Mouse (Mus musculus): ENCODE results near the gene Tha1. TPM values are rescaled to one million over a fixed set of nuclear protein-coding genes. Genes with fewer than 3 reads are reported as not detected.
A peak's percentile ranks its signal among the peaks of the same experiment; 100 is the strongest.
"Not testable (repeated sequence)": the region's sequence is repeated elsewhere in the genome, so short reads cannot be mapped to it uniquely, and the experiment has no call there.

Tha1 gene
- total RNA-seq, 2 experiments from 2014 or later, result 4.7 to 6.1 TPM

DNA sequence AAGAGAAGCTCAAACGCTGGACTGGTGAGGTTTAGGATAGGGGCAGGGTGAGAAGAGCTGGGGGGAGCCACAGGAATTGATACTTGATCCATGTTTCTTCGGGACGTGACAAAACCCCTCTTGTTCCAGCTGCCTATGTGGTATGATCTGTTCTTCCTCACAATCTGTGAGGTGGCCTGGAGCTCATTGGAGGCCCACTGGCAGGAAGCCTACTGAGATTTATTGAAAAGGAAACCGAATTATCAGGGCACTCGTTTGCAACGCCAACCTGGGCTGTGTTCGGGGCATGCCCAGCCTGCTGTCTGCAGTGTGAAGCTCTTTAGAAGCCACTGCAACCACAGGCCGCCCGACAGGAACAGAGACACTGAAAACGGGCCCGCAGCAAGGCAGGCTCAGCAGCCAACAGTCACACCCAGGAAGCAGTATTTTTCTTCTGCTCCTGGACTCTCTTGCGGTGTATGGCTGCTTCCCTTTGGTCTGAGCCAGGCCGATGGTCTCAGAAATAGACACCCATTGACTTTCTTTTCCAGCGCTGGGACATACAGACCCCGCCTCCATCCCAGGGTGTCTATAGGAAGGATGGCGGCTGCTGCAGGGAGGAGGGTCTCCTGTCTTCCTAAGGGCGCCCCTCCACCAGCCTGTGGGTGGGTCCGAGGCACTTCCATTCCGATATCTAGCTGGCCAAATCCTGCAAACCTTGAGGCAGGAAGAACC, 24.9 kb downstream of the Tha1 start:
- no peak for DNase-seq

GRCm38 (mm10) chr11:117847593-117848215, 25.6 kb downstream of the Tha1 start:
- no peak for DNase-seq

DNA sequence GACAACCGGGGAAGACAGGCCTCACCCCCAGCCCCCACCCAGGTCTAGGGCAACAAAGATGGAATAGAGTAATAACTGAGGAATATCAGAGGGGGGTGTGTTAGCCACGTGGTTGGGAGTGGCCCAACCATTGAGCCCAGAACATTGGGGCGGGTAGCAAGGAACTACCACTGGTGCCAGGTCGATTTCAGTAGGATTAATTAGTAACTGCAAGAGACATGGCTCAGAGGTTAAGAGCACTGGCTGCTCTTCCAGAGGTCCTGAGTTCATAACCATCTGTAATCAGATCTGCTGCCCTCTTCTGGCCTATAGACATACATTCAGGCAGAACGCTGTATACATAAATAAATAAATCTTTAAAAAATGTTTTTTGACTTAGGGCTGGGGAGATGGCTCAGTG, 26.6 kb downstream of the Tha1 start:
- no peak for DNase-seq

GRCm38 (mm10) chr11:117845651-117846050, 27.6 kb downstream of the Tha1 start:
- DNase-seq, result no peak

- DNase-seq, result no peak
Observed at GRCm38 (mm10) chr11:117844997-117845396, 28.3 kb downstream of the Tha1 start.

DNA sequence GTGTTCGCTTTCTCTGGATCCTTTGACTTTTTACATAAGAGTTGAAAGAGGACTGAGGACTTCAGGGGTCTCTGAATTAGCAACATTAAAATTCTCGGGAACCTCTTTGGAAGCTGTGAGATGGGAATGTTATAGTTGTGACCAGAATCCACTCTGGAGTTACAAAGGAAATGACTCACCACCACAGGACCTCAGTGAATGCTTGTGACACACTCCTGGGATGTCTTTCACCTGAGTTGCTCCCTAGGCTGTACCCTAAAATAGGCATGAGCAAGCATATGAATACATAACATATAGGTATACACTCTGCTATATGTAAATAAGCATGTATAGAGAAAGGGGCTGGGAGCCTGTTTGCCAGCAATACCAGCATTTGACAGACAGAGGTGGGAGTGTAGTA, 29.8 kb downstream of the Tha1 start:
- no peak for DNase-seq

DNA sequence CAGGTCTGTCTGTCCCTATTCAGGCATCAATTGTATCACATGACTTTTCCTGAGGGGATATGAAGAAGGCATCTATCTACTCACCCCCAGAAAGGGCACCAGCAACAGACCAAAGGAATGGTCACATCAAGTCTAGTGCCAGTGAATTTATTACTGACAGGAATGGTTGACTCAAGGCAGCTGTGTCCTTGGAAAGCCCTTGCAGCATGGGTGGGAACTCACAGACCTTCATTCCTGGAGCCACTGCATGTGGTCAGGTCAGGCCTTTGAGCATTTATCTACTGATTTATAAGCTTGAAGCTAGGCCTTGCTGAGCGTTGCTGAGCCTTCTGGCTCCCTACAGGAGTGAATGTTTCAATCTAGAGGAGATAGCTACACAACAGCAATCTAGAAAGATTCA, 32.4 kb downstream of the Tha1 start:
- DNase-seq, result no peak

DNA sequence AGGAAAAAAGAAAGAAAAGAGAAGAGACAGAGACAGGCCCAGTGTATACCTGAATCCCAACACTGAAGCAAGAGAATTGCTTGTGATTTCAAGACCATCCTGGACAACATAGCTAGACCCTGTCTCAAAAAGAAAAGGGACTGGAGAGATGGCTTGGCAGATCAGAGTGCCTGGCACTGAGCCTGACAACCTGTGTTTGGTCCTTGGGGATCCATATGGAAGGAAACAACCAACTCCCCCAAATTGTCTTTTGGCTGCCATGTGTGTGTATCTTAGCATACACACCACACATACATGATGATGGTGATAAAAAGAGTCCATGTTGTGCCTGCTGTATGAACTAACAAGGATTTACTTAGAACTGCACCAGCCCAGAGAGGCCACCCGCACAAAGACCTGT, 34.3 kb downstream of the Tha1 start:
- DNase-seq, result no peak

DNA sequence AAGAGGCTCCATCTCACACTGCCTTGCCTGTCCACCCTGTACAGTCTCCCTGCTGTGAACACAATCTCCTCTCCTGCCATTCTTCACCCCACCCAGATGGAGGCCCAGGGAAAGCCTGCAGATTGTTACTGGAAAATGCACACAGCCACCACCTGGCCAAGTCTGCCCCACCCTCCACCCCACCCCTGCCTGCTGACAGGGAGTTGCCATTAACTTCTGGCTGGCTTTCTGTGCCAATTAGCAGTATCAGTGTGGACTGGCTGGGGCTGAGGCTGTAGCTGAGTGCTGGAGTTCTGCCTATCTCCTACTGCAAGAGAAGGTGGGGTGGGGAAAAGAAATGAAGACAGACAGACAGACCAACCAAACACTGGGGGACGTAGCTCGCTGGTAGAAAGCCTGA, 34.7 kb downstream of the Tha1 start:
- DNase-seq, result no peak

GRCm38 (mm10) chr11:117836306-117836705, 37.0 kb downstream of the Tha1 start:
- no peak for DNase-seq

DNA sequence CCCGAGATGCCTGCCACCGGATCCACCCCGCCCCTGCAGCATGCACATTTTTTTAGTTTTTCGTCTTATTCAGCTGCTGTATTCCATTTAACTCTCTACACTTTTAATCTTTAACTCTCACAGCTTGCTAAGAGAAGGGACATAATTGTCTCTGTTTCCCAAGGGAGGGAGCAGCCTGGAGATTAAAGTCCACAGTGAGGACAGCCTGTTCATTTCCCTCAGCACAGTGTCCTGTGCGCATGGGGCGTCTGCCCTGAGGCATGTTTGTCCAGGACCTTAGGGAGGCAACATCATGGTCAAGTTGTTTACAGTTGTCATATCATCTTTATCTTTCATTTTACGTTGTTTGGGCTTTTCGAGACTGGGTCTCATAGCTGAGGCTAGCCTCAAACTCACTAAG, 39.2 kb downstream of the Tha1 start:
- no peak for DNase-seq

GRCm38 (mm10) chr11:117833509-117833908, 39.8 kb downstream of the Tha1 start:
- not testable (repeated sequence) for DNase-seq

DNA sequence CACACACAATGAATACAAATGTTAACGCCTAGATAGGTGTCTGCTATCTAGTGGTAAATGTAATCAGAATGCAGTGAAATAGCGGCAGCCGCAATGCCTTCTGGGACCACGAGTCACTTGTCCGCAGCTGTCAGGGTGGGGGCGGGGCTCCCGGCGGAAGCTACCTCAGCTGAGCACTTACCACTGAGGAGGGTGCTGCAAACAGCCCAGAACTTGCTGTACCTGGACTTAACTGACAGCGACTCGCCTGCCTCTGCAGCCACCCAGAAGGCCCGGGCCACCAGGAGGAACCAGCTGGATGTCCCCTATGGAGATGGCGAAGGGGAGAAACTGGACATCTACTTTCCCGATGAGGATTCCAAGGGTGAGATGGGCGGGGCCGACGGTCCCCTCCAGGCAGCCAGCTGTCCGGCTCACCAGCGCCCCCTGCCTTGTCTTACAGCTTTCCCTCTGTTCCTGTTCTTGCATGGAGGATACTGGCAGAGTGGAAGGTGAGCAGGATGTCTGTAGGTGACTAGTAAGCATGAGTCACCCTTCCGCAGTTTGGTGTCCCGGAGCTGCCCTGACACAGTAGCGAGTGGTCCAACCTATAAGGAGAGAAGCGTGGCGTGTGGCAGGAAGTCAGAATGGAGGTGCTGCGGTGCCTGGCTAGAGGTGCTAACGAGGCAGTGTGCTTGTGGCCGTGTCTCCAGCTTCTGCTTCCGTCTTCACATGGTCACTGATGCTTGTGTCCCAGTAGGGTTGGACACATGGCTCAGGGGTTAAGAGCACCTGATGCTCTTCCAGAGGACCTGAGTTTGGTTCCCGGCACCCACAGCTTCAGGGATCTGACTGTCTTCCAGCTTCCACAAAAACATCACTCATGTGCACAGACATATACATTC, 41.0 kb downstream of the Tha1 start:
- peak; percentile 81 for DNase-seq

DNA sequence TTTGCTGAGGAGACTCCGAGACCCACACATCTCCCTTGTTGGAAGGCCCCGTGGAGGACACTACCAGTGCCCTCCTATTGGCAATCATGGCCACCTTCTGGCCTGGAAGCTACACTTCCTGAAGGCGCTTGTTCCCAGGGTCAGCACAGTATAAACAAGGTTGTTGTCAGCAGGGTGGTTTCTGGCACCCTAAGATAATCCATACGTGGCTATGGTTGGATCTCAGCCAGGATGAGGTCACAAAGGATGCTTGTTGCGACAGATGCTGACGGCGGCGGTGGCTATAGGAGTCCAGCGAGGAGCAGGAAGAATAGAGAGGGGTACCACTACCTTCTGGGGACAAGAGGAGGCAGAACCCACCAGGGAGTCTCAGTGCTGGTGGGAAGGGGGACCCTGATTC, 42.9 kb downstream of the Tha1 start:
- no peak for DNase-seq

DNA sequence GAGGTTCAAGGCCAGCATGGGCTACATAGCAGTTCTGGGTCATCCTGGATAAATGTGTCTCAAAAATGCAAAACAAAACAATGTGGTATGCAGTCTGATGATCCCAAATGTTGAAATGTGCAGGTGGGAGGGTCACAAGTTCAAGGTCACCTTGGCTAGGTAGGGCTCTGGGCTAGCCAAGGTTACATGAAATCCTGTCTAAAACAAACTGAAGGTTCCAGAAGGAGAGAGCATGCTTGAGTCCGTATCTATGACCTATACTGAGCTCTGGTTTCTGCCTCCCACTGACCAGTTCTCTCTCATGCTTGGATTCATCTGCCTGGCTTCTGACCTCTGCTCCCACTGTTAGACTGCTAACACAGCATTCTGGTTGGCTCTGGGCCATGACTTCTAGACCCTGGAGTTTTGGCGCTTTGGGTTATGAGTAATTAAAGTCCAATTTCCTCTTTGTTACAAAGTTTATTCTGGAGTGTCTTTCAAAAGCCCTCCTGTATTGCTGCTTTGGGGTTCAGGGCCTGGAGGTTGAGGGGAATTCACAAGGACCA, 43.5 kb downstream of the Tha1 start:
- no peak for DNase-seq

DNA sequence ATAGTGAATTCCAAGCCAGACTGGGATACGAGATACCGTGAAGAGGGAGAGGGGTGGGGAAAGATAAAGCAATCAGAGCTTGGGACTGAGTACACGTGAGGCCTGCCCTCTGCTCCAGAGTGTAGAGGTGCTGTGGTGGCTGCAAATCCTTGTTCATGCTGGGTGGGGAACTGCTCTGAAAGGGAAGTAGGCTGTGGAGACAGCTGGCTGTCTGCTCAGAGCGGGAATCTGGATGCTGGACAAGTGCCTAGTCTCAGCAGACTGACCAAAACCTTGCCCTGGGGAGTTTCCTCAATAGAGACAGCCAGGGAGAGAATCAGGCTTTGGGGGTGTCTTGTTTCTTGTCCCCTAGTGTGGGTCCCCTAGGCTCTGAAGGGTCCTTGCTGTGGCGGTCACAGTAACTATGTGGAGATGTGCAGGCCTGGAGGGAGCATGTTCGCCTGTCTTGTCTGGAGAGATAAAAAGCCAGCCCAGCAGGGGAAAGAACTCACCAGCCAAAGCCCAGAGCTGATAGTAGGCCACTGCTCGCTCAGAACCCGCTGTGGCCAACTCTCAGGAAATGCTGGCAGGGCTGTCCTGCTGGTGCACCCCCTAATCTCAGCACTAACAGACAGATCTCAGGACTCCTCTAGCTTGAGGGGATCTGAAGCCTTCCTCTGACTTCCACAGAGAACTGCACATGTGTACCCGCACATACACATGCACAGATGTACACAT, 44.2 kb downstream of the Tha1 start:
- no peak for DNase-seq

- no peak for DNase-seq
Observed at GRCm38 (mm10) chr11:117828149-117828887, 45.0 kb downstream of the Tha1 start.

DNA sequence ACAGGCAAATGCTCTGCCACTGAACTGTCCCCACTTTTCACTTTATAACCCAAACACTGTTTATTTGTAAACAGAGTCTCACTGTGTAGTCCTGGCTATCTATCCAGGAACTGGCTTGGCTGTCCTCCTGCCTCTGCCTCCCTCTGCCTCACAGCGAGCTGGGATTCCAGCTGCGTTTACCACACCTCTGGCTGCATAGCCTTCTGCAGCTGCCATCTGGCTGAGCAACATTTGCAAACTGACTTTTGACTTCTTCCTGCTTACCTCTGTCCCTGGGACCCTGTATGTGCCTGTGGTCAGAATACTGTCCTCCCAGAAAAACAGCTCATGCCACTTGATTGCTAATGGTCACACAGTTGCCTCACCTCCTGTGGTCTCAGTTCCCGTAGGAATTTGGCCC, 45.9 kb downstream of the Tha1 start:
- DNase-seq, result no peak

DNA sequence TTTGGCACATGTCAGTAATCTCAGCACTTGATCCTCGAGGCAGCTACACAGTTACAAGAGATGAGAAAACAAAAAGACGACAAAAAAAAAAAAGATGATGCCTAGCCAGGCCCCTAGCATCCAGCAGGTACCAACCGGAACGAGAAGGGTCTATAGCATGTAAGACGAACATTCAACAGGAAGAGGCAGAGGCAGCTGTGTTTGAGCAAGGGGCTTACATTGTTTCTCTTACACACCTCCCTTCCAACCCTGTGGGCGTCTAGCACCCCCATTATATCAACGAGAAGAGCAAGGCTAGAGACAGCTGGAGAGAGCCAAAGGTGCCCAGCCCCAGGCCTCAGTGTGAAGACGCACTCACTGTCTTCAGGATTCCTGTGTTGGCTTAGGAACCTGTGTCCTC, 46.4 kb downstream of the Tha1 start:
- DNase-seq, result no peak

- DNase-seq, result no peak
Observed at GRCm38 (mm10) chr11:117826164-117826563, 47.1 kb downstream of the Tha1 start.

DNA sequence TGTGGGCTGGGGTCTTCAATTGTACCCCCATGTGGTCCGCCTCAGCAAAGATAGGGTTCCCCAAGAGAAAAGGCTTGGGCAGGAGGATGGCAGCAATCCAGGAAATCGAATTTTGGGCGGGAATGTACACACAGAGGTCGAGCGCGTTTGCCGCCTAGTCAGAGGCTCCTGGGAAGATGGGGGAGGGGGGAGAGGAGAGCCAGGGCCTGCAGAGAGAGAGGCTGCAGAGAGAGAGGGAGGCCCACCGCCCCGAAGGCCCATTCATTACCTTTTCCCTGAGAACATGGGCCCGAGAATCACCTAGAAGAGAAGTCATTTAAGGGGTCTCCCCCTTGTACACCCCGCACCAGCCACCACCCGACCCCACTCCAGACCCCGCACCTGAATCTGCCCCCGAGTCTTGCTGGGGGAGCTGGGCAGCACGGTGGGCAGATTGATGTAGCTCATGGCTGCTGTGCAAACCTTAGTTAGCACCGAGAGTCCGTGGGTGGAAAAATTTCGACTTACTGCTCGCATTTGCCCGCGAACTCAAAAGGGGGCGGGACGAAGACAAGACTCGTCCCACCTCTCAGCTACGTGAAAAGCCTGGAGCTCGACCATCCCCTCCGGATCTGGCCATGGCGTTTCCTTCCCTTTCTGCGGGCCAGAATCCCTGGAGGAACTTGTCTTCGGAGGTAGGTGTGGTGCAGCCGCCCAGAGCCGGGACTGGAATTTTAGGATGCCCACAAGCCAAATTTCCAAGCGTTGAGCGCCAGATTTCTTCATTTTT, 47.8 kb downstream of the Tha1 start, which contains the start of the genes Afmid and Tk1:
TSS of gene Afmid (plus strand) at position 592 of the 769 bp plus-strand sequence.
TSS of gene Tk1 (minus strand) at position 760 of the 769 bp plus-strand sequence.
- DNase-seq, result peak; percentile 67

All from gastrocnemius, postnatal 25 days (tissue).